Mouse (Mus musculus): ENCODE data around the gene Prdx3.

Gene Prdx3

DNA sequence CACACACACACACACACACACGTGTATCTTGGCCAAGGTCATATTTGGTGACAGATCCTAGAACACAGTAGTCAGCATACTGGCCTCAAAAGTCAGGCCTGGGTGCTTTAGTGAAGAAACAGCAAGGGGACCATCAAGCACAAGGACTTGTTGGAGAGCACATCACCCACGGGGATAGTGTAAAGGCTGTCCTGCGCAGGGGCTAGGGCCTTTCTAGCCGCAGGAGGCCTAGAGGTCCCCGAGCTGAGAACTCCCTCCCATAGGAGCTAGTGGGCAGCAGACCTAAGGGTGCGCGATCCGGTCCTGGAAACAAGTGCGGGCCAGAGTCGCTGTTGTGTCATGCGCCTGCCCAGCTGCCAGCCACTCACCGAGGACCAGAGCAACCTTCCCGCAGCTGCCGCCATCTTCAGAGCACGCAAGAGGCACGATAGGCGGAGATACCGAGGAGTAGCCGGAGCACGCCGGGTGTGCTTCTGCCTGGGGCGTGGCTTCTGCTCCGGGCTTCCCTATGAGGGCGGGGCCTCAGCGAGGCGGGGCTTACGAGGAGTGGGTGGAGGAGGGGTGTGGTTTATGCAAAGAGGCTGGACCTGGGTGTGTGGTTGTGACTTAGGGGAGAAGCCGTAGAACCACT is at the start of gene Prdx3:
Gene Prdx3 (minus strand): TSS at position 493 of the 631 bp plus-strand sequence.
- DNase-seq (ENCODE audit: low spot score) = peak; percentile 93

DNA sequence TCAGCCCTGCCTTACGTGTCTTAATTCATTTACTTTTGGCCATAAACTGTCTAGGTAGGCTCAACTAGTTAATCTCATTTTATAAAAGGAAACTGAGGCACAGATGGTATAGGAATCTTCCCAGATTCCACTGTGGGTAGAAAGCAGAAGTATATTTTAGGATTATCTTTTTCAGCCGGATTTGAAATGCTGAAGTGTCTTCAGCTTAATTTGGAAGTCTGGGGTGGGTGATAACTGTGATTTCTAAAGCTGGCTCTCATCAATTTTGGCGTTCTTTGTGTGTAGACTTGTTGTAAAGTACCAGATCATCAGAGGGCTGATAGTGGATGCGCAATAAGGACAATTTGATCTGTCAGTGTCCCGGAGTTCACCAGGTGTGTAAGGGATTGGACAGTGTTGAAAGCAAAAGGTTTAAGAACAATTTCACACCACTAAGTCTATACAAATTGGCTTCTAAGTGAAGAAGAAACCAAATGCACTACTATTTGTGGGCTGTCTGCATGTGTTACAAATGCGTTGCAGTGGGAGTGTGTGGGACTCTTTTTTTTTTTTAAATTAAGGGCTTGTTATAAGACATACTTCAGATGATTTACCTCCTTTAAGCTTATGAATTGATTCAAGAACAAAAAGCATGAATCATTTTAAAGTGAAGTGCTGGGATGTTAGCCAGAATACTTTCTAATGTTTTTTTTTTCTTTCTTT is 42.7 kb upstream of the Prdx3 start:
- no peak for DNase-seq (ENCODE audit: low spot score)

DNA sequence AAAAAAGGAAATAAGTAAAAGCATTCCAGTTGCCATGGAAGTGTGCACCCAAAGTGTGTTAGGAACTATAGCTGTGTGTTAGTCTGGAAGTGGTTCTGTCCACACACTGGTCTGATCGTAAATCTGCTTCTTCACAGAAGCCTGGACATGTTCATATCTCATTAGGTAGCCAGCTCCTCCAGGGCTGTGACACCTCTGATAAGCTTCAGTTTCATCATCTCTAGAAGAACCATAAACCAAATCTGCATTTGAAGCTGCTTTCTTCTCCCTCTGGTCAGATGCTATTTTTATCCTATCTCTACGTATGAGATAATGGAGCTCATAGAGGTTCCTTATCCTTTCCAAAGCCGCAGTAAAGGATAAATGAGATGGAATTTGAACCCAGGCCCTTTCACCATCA is 41.5 kb upstream of the Prdx3 start:
- DNase-seq (ENCODE audit: low spot score) = no peak

DNA sequence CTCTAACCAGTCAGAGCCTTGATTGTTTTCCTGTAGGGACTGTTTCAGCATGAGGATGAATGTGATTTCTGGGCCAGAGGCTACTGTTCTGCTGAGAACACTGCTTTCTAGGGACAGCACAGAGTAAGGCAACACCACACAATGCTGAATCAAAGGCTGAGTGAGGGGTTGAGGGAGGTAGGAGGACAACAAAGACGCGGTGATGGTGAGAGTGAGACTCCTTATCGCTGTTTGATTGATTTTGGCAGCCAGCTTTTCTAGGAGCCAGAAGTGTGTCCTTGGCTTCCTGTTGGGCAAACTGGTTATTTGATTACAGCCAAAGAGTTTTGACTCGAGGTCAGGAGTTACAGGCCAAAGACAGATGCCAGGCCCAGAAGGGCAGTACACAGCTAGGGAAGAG is 40.9 kb upstream of the Prdx3 start:
- no peak for DNase-seq (ENCODE audit: low spot score)

DNA sequence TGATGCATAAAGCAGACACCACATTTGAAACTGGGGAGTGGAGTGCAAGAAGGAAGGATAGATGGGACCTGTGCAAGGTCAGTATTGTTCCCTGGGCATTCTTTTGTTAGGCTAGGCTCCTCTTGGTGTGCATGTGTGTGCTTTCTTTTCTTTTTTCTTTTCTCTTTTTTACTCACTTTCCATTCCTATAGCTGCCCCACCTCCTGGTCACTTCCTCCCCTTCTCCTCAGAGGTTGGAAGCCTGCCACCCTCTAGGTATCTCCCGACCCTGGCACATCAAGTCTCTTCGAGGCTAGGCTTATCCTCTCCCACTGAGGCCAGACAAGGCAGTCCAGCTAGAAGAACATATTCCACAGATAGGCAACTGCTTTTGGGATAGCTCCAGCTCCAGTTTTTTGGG is 37.3 kb upstream of the Prdx3 start:
- no peak for DNase-seq (ENCODE audit: low spot score)

DNA sequence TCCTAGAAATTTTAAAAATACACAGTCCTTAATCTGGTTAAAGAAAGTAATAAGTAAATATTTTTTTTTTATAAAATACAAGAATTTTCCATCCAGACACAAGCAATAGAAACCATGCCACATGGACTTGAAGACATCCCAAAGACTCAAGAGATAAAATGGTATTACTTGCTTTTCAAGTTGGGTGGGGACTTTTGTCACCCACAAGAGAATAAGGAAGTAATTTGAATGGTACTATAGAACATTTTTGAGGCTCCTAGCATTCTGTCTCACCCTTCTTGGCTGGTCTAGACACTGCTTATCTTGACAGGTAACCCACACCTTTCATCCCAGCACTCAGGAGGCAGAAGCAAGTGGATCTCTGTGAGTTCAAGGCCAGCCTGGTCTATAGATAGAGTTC is 35.9 kb upstream of the Prdx3 start:
- DNase-seq (ENCODE audit: low spot score) = no peak

DNA sequence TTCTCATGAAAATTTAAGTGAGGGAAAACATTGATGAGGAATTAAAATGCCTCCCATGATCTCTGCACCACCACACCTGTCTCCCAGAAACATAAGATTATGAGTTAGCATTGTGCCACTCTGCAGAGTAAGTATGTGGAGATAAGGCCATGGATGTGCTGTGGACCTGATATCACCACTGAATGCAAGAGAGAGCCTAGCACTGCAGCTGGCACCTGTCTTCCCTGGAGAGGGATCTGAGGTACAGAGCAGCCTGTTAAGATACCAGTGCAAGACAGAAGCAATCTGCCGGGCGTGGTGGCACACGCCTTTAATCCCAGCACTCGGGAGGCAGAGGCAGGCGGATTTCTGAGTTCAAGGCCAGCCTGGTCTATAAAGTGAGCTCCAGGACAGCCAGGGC is 31.1 kb upstream of the Prdx3 start:
- no peak for DNase-seq (ENCODE audit: low spot score)

GRCm38 (mm10) chr19:60903971-60904370 is 29.6 kb upstream of the Prdx3 start:
- no peak for DNase-seq (ENCODE audit: low spot score)

GRCm38 (mm10) chr19:60903139-60903538 is 28.8 kb upstream of the Prdx3 start:
- DNase-seq (ENCODE audit: low spot score) = no peak

- no peak for DNase-seq (ENCODE audit: low spot score)
These were observed 21.0 kb upstream of the Prdx3 start for GRCm38 (mm10) chr19:60895251-60895880.

- DNase-seq (ENCODE audit: low spot score) = peak; percentile 52
These were observed 17.7 kb upstream of the Prdx3 start for GRCm38 (mm10) chr19:60891934-60892547.

- no peak for DNase-seq (ENCODE audit: low spot score)
These were observed 16.7 kb upstream of the Prdx3 start for GRCm38 (mm10) chr19:60891123-60891470.

- peak; percentile 18 for DNase-seq (ENCODE audit: low spot score)
These were observed 16.2 kb upstream of the Prdx3 start for GRCm38 (mm10) chr19:60890391-60891122.

DNA sequence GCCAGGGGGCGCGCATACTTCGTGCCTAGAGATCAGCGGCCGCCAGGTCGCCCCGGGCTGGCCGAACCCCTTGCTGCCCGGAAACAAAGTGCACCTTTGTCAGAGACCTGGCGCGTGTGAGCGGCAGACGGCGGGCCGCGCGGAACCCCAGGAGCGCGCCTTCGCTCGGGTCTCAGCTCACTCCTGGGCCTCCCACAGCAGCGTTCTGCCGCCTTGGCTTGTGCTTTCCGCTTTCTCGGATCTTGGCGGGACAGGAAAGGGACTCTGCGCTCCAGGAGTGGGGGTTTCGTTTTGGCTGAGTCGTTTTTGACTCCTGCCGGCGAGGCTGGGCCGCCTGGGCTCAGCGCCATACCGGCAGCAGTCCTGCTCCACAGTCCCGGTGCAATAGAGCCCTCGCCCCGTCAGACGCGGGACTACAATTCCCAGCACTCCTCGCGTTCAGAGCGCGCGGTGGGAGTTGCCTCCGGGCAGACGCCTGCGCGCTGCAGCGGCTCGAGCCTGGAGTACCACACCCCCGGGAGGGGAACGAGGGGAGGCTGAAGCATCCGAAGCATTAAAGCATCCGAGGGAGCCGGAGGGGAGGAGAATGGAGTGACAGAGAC is 15.5 kb upstream of the Prdx3 start, which contains the start of gene Grk5:
Gene Grk5 (plus strand): TSS at position 36 of the 602 bp plus-strand sequence.
- peak; percentile 93 for DNase-seq (ENCODE audit: low spot score)

- peak; percentile 26 for DNase-seq (ENCODE audit: low spot score)
These were observed 14.9 kb upstream of the Prdx3 start for GRCm38 (mm10) chr19:60889101-60889713.

DNA sequence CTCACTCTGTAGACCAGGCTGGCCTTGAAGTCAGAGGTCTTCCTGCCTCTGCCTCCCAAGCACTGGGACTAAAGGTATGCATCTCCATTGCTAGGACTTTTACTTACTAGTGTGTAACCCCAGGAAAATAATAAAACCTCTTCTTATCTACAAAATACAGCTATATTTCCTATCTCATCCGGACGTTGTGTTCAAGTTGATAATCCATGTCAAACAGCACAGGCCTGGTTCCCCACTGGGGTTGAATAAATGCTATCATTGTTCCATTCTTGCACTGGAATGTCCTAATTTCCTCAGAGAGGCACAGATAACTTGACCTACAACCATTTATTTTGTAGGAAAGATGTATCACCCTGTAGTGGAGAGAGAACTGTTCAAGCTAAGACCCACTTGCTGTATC is 13.3 kb upstream of the Prdx3 start:
- DNase-seq (ENCODE audit: low spot score) = no peak

GRCm38 (mm10) chr19:60883129-60883528 is 8.8 kb upstream of the Prdx3 start:
- DNase-seq (ENCODE audit: low spot score) = peak; percentile 33

DNA sequence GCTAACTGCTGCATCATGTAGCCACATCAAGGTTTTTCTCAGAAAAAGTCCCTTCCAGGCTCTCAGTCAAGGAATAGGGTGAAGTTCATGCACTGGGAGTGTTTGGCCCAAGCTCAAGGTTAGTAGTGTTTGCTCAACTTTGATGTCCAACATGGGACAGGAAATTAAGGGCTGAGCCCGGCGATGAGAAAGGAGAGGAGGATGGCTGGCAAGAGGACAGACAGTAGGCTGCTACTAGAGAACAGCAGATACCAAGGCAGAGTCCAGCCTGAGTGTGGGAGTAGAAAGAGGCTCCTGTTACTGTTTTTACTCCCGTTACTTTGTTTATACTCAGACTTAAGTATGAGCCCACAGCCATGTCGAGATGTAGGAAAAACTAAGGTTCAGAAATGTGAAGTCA is 855 bp downstream of the Prdx3 start:
- DNase-seq (ENCODE audit: low spot score) = no peak

DNA sequence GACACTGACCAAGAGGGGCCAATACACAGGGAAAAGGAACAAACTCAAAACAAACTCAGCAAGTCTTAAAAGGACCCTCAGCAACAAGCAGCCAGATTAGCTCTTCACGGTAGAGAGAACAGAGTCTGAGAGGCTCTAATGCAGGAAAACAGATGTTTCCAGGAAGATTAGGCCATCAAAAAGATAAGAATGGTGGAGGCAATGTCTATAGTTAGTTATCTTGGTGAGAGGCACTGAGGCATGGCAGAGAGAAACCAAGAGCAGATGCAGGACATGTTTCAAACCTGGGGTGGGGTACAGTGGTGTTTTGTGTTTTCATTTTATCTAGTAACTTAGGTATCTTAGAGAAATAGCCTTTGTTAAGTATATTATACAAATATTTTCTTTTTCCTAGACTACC is 2.1 kb downstream of the Prdx3 start:
- no peak for DNase-seq (ENCODE audit: low spot score)

DNA sequence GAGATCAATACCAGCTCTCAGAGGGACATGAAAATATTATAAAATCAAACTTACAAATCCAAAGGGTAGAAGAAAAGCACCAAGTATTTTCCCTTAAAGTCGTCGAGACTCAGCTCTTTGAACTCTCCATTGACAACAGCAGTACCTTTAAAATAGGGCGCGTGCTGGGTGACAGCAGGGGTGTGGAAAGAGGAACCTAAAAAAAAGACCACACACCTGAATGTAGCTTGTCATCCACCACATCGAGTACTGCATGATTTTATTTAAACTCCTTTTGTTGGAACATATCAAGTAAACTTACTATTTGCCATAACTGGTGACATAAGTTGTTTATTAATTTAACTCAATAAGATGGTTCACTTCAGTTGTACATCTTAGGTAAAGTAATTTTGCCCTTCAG is 3.0 kb downstream of the Prdx3 start:
- no peak for DNase-seq (ENCODE audit: low spot score)

DNA sequence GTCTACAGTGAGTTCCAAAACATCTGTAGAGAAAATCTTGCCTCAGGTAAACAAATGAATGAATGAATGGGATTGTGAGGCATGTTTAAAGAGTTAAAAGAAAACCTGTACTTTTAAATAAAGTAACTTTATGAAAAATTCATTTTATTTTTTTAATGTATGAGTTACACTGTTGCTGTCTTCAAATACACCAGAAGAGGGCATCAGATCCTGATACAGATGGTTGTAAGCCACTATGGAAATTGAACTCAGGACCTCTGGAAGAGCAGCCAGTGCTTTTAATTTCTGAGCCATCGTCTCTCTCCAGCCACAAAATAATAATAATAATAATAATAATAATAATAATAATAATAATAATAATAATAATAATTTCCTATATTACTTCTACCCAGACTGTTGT is 3.9 kb downstream of the Prdx3 start:
- no peak for DNase-seq (ENCODE audit: low spot score)

Data from ovary, postnatal 14 days (tissue).